Mouse (Mus musculus) adrenal gland, adult 2 months (tissue): ENCODE results near the gene Asic5. TPM values are rescaled to one million over a fixed set of nuclear protein-coding genes. Genes with fewer than 3 reads are reported as not detected.

Experiments used
- DNase-seq: peaks from one replicate; pipeline ENCODE4 v3.0.0; 2021
- long read RNA-seq: library from polyadenylated mRNA; stranded (forward); transcript quantifications from one replicate; pipeline ENCODE4 v2.0.0, GENCODE M21; 2021
- polyA plus RNA-seq: library from polyadenylated mRNA; depleted of rRNA; stranded (reverse); fragments of >200 nt; gene quantifications from 2 replicates; pipeline ENCODE4 v1.2.3, GENCODE M21; 2012; rRNA removed
- total RNA-seq, 2 experiments: library from RNA; stranded (reverse); gene quantifications; 2 replicates each; pipeline ENCODE4 v1.2.3; 2021

Gene Asic5
- total RNA-seq (not detected), polyA plus RNA-seq (not detected in 2 replicates)
- long read RNA-seq = 0 reads

GRCm38 (mm10) chr3:81981990-81982389, at the start of gene Asic5:
Asic5 (plus strand) TSS chr3:81982290.
- no peak for DNase-seq

GRCm38 (mm10) chr3:81933348-81933747, 48.7 kb upstream of the Asic5 start:
- no peak for DNase-seq

- peak; percentile 50 for DNase-seq
Measured at GRCm38 (mm10) chr3:81938924-81939323, 43.2 kb upstream of the Asic5 start.

- no peak for DNase-seq
Measured at GRCm38 (mm10) chr3:81942341-81942740, 39.7 kb upstream of the Asic5 start.

- DNase-seq = no peak
Measured at GRCm38 (mm10) chr3:81943097-81943496, 39.0 kb upstream of the Asic5 start.

- DNase-seq = no peak
Measured at GRCm38 (mm10) chr3:81944851-81945393, 37.2 kb upstream of the Asic5 start.

GRCm38 (mm10) chr3:81949048-81949447, 33.0 kb upstream of the Asic5 start:
- DNase-seq = no peak

- no peak for DNase-seq
Measured at GRCm38 (mm10) chr3:81951785-81952184, 30.3 kb upstream of the Asic5 start.

GRCm38 (mm10) chr3:81957484-81957883, 24.6 kb upstream of the Asic5 start:
- DNase-seq = no peak

GRCm38 (mm10) chr3:81961336-81961735, 20.8 kb upstream of the Asic5 start:
- DNase-seq = no peak

GRCm38 (mm10) chr3:81963768-81964167, 18.3 kb upstream of the Asic5 start:
- DNase-seq = no peak

- DNase-seq = no peak
Measured at GRCm38 (mm10) chr3:81964596-81964995, 17.5 kb upstream of the Asic5 start.

GRCm38 (mm10) chr3:81975607-81976006, 6.5 kb upstream of the Asic5 start:
- no peak for DNase-seq

- DNase-seq = no peak
Measured at GRCm38 (mm10) chr3:81976102-81976501, 6.0 kb upstream of the Asic5 start, which contains the start of gene Tdo2. Tdo2 (minus strand) TSS chr3:81976202.

GRCm38 (mm10) chr3:81981576-81981975, 514 bp upstream of the Asic5 start:
- DNase-seq = no peak

GRCm38 (mm10) chr3:81983120-81983895, 1.2 kb downstream of the Asic5 start:
- DNase-seq = peak; percentile 70

GRCm38 (mm10) chr3:81985100-81985499, 3.0 kb downstream of the Asic5 start:
- no peak for DNase-seq

GRCm38 (mm10) chr3:81986103-81986502, 4.0 kb downstream of the Asic5 start:
- no peak for DNase-seq

- DNase-seq = no peak
Measured at GRCm38 (mm10) chr3:81987628-81988027, 5.5 kb downstream of the Asic5 start.

- DNase-seq = no peak
Measured at GRCm38 (mm10) chr3:81989692-81990141, 7.6 kb downstream of the Asic5 start.

GRCm38 (mm10) chr3:81990531-81990930, 8.4 kb downstream of the Asic5 start:
- DNase-seq = peak; percentile 61

GRCm38 (mm10) chr3:81995371-81995770, 13.3 kb downstream of the Asic5 start:
- DNase-seq = no peak

- no peak for DNase-seq
Measured at GRCm38 (mm10) chr3:81995988-81996387, 13.9 kb downstream of the Asic5 start.

GRCm38 (mm10) chr3:82007002-82007401, 24.9 kb downstream of the Asic5 start:
- no peak for DNase-seq
